Mouse (Mus musculus): ENCODE measurements around the gene Pnp. TPM values are rescaled to one million over a fixed set of nuclear protein-coding genes. Genes with fewer than 3 reads are reported as not detected.
"Not testable (repeated sequence)": the region's sequence is repeated elsewhere in the genome, so short reads cannot be mapped to it uniquely, and the experiment has no call there.

Gene Pnp
- polyA plus RNA-seq, 1 experiment from 2014 or later = 20.5 TPM

GRCm38 (mm10) chr14:50936649-50937048, 5.8 kb downstream of the Pnp start:
- ATAC-seq (ENCODE audit: low FRiP score) = no peak
- Histone ChIP-seq H3K9ac (replicated peaks) (no peak overlapping the region), H3K27me3 (replicated peaks) (no peaks in the 10 kb centered on the region), H3K4me2 (no peak overlapping the region), H3K4me3 (replicated peaks) (no peak overlapping the region), H3K27ac (replicated peaks) (no peak overlapping the region), H3K9me3 (replicated peaks) (no peaks in the 10 kb centered on the region), H3K4me1 (peaks cover 1% of the 10 kb centered on the region), H3K36me3 (no peaks in the 10 kb centered on the region)
- 76% methylated on average over 1 of the region's 1 CpGs for WGBS

- H3K27me3 ChIP-seq (replicated peaks) = no peaks in the 10 kb centered on the region
- H3K4me1 ChIP-seq = no peaks in the 10 kb centered on the region
- no peak overlapping the region for H3K9ac ChIP-seq (replicated peaks)
- H3K36me3 ChIP-seq = no peaks in the 10 kb centered on the region
- no peak overlapping the region for H3K4me2 ChIP-seq
- H3K9me3 ChIP-seq (replicated peaks) = no peaks in the 10 kb centered on the region
- no peak for ATAC-seq (ENCODE audit: low FRiP score)
- no peak overlapping the region for H3K4me3 ChIP-seq (replicated peaks)
- 93% methylated on average over 3 of the region's 3 CpGs for WGBS
- no peak overlapping the region for H3K27ac ChIP-seq (replicated peaks)
Measured at GRCm38 (mm10) chr14:50938119-50938908, 7.4 kb downstream of the Pnp start.

GRCm38 (mm10) chr14:50938940-50939339, 8.1 kb downstream of the Pnp start:
- Histone ChIP-seq H3K27me3 (replicated peaks) (no peaks in the 10 kb centered on the region), H3K36me3 (no peaks in the 10 kb centered on the region), H3K9ac (replicated peaks) (no peak overlapping the region), H3K4me1 (peaks cover 3% of the 10 kb centered on the region; the same call in 1 of the 2 replicates), H3K9me3 (replicated peaks) (no peaks in the 10 kb centered on the region), H3K27ac (replicated peaks) (no peak overlapping the region), H3K4me2 (no peak overlapping the region), H3K4me3 (replicated peaks) (no peak overlapping the region)
- ATAC-seq (ENCODE audit: low FRiP score) = no peak
- 45% methylated on average over 2 of the region's 2 CpGs for WGBS

- Histone ChIP-seq H3K4me3 (replicated peaks) (peak within 1 kb of the TSS; percentile 46), H3K27ac (replicated peaks) (peak within 1 kb of the TSS; percentile 82), H3K4me1 (peaks cover 12% of the 10 kb centered on the region), H3K36me3 (no peaks in the 10 kb centered on the region), H3K9ac (replicated peaks) (peak within 1 kb of the TSS; percentile 43), H3K4me2 (peak within 1 kb of the TSS; percentile 63), H3K9me3 (replicated peaks) (no peaks in the 10 kb centered on the region), H3K27me3 (replicated peaks) (no peaks in the 10 kb centered on the region)
- WGBS = 20% methylated on average over 31 of the region's 31 CpGs
- peak; percentile 95 for ATAC-seq (ENCODE audit: low FRiP score)
Measured at GRCm38 (mm10) chr14:50943932-50944667, 13.2 kb downstream of the Pnp start, which contains the start of gene Gm49342. Gene Gm49342 (plus strand): TSS chr14:50944517.

- 0% methylated on average over 15 of the region's 15 CpGs for WGBS
- Histone ChIP-seq H3K9ac (replicated peaks) (peak overlapping the region; percentile 43), H3K4me3 (replicated peaks) (peak overlapping the region; percentile 46), H3K27ac (replicated peaks) (peak overlapping the region; percentile 82), H3K4me1 (peaks cover 12% of the 10 kb centered on the region), H3K4me2 (peak overlapping the region; percentile 63)
- not testable (repeated sequence) for H3K9me3 ChIP-seq (replicated peaks); H3K27me3 ChIP-seq (replicated peaks); H3K36me3 ChIP-seq
- ATAC-seq (ENCODE audit: low FRiP score) = peak; percentile 98
Measured at GRCm38 (mm10) chr14:50944668-50945033, 13.8 kb downstream of the Pnp start.

- H3K27me3 ChIP-seq (replicated peaks); H3K36me3 ChIP-seq; H3K9me3 ChIP-seq (replicated peaks): not testable (repeated sequence)
- Histone ChIP-seq H3K4me1 (peaks cover 12% of the 10 kb centered on the region), H3K4me3 (replicated peaks) (peak overlapping the region; percentile 46), H3K4me2 (peak overlapping the region; percentile 63), H3K27ac (replicated peaks) (peak overlapping the region; percentile 82), H3K9ac (replicated peaks) (peak overlapping the region; percentile 43)
- peak; percentile 43; the same call in 1 of the 2 replicates for ATAC-seq (ENCODE audit: low FRiP score)
- WGBS = 9% methylated on average over 6 of the region's 6 CpGs
Measured at GRCm38 (mm10) chr14:50945081-50945480, 14.2 kb downstream of the Pnp start.

- Histone ChIP-seq H3K27ac (replicated peaks) (peak overlapping the region; percentile 82; the same call in 1 of the 2 replicates), H3K4me2 (peak overlapping the region; percentile 63), H3K4me3 (replicated peaks) (peak overlapping the region; percentile 46), H3K9ac (replicated peaks) (peak overlapping the region; percentile 43), H3K4me1 (peaks cover 12% of the 10 kb centered on the region)
- not testable (repeated sequence) for H3K9me3 ChIP-seq (replicated peaks); ATAC-seq (ENCODE audit: low FRiP score); H3K27me3 ChIP-seq (replicated peaks); H3K36me3 ChIP-seq
- WGBS = 32% methylated on average over 3 of the region's 3 CpGs
Measured at GRCm38 (mm10) chr14:50945526-50945925, 14.6 kb downstream of the Pnp start.

GRCm38 (mm10) chr14:50955487-50955886, 24.6 kb downstream of the Pnp start:
- WGBS = 93% methylated on average over 10 of the region's 10 CpGs
- H3K9ac ChIP-seq (replicated peaks) = no peak overlapping the region
- no peaks in the 10 kb centered on the region for H3K27me3 ChIP-seq (replicated peaks)
- no peak overlapping the region for H3K4me2 ChIP-seq
- no peak overlapping the region for H3K4me3 ChIP-seq (replicated peaks)
- peaks cover 10% of the 10 kb centered on the region; the same call in 1 of the 2 replicates for H3K36me3 ChIP-seq
- no peak overlapping the region for H3K27ac ChIP-seq (replicated peaks)
- ATAC-seq (ENCODE audit: low FRiP score) = no peak
- H3K4me1 ChIP-seq = no peaks in the 10 kb centered on the region
- no peaks in the 10 kb centered on the region for H3K9me3 ChIP-seq (replicated peaks)

GRCm38 (mm10) chr14:50955942-50956508, 25.1 kb downstream of the Pnp start, which contains the start of gene Pnp2:
Gene Pnp2 (plus strand): TSS chr14:50955992.
- peak within 1 kb of the TSS; percentile 42 for H3K4me2 ChIP-seq
- H3K9ac ChIP-seq (replicated peaks); H3K9me3 ChIP-seq (replicated peaks); H3K27me3 ChIP-seq (replicated peaks); H3K27ac ChIP-seq (replicated peaks); H3K4me3 ChIP-seq (replicated peaks); H3K36me3 ChIP-seq; H3K4me1 ChIP-seq: not testable (repeated sequence)
- ATAC-seq (ENCODE audit: low FRiP score) = peak; percentile 89
- WGBS = 5% methylated on average over 18 of the region's 19 CpGs

- not testable (repeated sequence) for H3K36me3 ChIP-seq; H3K4me3 ChIP-seq (replicated peaks); H3K27me3 ChIP-seq (replicated peaks); H3K9ac ChIP-seq (replicated peaks); H3K4me1 ChIP-seq; ATAC-seq (ENCODE audit: low FRiP score); H3K27ac ChIP-seq (replicated peaks); H3K9me3 ChIP-seq (replicated peaks)
- 80% methylated on average over 6 of the region's 6 CpGs for WGBS
- H3K4me2 ChIP-seq = peak overlapping the region; percentile 42; the same call in 1 of the 2 replicates
Measured at GRCm38 (mm10) chr14:50956724-50957123, 25.8 kb downstream of the Pnp start.

- H3K4me2 ChIP-seq; H3K27ac ChIP-seq (replicated peaks); H3K36me3 ChIP-seq; H3K27me3 ChIP-seq (replicated peaks); H3K9ac ChIP-seq (replicated peaks); H3K4me1 ChIP-seq; H3K4me3 ChIP-seq (replicated peaks); H3K9me3 ChIP-seq (replicated peaks); ATAC-seq (ENCODE audit: low FRiP score): not testable (repeated sequence)
- WGBS = 77% methylated on average over 3 of the region's 3 CpGs
Measured at GRCm38 (mm10) chr14:50957146-50957545, 26.3 kb downstream of the Pnp start.

Measured in neural tube, embryonic 15.5 days (tissue).